Mouse (Mus musculus): ENCODE data around the gene Ulk1. TPM values are rescaled to one million over a fixed set of nuclear protein-coding genes. Genes with fewer than 3 reads are reported as not detected.
A peak's percentile ranks its signal among the peaks of the same experiment; 100 is the strongest.
"Not testable (repeated sequence)": the region's sequence is repeated elsewhere in the genome, so short reads cannot be mapped to it uniquely, and the experiment has no call there.

The Ulk1 gene
- polyA plus RNA-seq, 1 experiment from 2014 or later: 28.2 TPM

DNA sequence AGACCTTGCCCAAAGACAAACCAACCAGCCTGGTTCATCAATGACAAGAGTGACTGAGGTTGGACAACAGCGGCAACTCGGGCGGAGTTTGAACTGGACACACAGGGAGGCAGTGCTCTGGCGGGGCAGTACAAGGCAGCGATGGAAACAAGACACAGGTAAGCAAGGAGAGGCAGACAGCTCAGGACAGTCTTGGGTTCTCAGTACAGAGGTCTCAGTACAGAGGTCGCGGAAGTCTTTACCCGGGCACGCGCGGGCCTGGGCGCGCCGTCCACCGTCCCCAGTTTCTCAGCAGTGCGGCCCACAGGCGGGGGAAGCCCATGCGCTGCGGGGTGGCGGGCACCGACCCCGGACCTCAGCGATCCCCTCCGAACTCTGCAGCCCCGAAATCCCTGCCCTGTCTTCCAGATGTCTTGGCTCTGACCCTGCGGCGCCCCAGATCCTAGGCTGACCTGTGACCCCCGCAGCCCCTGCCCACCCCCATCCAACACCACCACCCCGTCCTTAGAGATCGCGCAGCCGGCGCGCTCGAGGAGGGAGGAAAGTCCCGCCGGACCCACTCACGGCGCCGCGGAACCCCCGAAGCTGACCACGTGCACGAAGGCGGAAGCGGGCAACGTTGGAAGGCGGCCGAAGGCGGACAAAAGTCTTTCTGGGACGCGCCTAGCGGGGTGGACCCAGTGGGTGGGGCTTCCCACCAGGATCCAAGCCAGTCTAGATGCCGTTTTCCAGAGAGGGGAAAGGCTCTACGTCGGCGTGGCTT lies 29.7 kb downstream of the Ulk1 start, which contains the start of gene Pus1:
Pus1 (minus strand) TSS at position 662 of the 763 bp plus-strand sequence.
- H3K36me3 ChIP-seq: peaks cover 45% of the 10 kb centered on the region
- H3K27me3 ChIP-seq: no peaks in the 10 kb centered on the region
- H3K27ac ChIP-seq: peak within 1 kb of the TSS; percentile 53
- peak; percentile 60 for ATAC-seq (ENCODE audit: insufficient number of reproducible peaks, insufficient read depth, low FRiP score, low TSS enrichment, low read depth)
- H3K4me1 ChIP-seq (replicated peaks): peaks cover 26% of the 10 kb centered on the region
- H3K9ac ChIP-seq (replicated peaks): peak within 1 kb of the TSS; percentile 86
- under 1% methylated on average over 57 of the region's 57 CpGs for WGBS
- H3K4me3 ChIP-seq (replicated peaks): peak within 1 kb of the TSS; percentile 89
- H3K9me3 ChIP-seq: no peaks in the 10 kb centered on the region
- peak within 1 kb of the TSS; percentile 93 for H3K4me2 ChIP-seq

DNA sequence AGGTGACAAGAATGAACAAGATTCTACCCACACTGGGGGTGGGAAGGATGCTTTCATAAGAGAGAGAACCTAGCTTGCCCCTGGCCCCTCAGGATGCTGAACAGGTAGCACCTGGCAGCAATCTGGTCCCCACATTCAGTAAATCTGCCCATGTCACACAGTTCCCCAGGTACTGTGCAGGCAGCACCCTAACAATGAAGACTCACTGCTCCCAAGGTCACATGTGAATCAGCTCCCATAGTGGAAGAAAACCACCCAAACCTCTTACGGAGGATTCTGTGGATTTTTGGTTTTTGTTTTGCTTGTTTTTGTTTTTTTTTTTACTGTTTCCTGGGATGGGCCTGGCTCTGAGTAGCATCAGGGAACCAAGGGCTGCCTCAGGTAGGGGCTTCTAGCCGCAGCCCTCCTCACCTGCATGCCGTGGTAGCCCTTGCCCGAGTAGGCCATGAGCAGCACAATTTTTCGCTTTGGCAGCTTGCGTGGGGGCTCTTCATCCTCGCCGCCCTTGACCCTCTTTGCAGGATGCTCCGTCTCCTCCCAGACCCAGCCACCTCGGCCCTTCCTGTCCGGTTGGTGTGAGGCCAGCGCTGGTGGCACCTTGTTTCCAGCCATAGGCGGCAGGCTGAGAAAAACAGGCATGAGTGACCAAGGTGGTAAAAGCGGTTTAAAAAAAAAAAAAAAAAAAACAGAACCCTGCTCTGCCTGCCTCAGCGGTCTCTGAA lies 30.5 kb downstream of the Ulk1 start:
- Histone ChIP-seq H3K27me3 (no peaks in the 10 kb centered on the region), H3K27ac (no peak overlapping the region)
- no peak for ATAC-seq (ENCODE audit: insufficient number of reproducible peaks, insufficient read depth, low FRiP score, low TSS enrichment, low read depth)

DNA sequence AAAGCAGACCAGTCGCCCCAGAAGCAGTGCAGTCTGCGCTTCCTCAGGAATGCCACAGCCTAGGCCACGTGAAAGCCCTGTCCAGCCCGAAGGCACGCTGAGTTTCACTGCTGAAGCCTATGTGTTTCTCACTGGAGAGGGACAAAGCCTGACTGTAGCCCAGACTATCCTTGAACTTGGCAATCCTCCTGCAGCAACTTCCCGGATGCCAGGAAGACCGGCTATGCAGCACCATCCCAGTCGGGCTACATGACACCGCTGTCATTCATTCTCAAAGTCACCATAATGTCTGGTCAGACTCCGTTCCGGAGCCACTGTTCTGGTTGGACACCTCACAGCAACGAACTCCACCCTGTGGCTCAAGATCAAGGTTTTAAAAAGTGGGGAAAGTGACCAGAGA lies 31.6 kb downstream of the Ulk1 start:
- WGBS: 89% methylated on average over 12 of the region's 12 CpGs
- no peak overlapping the region for H3K4me2 ChIP-seq

More for the DNA sequence above, 30.5 kb downstream of the Ulk1 start:
- peaks cover 26% of the 10 kb centered on the region for H3K4me1 ChIP-seq (replicated peaks)
- peak overlapping the region; percentile 86 for H3K9ac ChIP-seq (replicated peaks)
- H3K4me3 ChIP-seq (replicated peaks): peak overlapping the region; percentile 89
- H3K9me3 ChIP-seq: no peaks in the 10 kb centered on the region
- WGBS: 18% methylated on average over 15 of the region's 15 CpGs
- H3K36me3 ChIP-seq: peaks cover 47% of the 10 kb centered on the region
- H3K4me2 ChIP-seq: peak overlapping the region; percentile 93

DNA sequence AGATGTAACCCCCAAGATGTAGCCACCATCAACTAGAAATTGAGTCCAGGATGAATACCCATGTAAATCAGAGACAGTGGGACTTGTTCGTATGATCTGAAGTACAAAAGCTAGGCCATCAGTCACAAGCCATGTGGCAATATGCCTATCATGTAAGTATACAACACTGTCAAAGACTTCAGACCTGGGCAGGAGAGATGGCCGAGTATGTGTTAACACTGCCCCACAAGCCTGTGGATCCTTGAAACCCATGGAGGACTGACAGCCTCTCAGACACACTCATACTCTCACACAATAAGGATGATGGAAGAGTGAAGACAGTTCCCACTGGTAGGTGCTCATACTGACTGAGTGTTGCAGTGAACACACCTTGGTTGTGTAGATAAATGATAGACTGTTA lies 33.8 kb downstream of the Ulk1 start:
- peaks cover 63% of the 10 kb centered on the region for H3K36me3 ChIP-seq
- 91% methylated on average over 2 of the region's 2 CpGs for WGBS
- peaks cover 26% of the 10 kb centered on the region for H3K4me1 ChIP-seq (replicated peaks)
- no peak overlapping the region for H3K9ac ChIP-seq (replicated peaks)
- no peak overlapping the region for H3K27ac ChIP-seq
- H3K4me2 ChIP-seq: no peak overlapping the region
- H3K9me3 ChIP-seq: no peaks in the 10 kb centered on the region
- no peaks in the 10 kb centered on the region for H3K27me3 ChIP-seq
- H3K4me3 ChIP-seq (replicated peaks): no peak overlapping the region
- ATAC-seq (ENCODE audit: insufficient number of reproducible peaks, insufficient read depth, low FRiP score, low TSS enrichment, low read depth): no peak

More for the DNA sequence above, 31.6 kb downstream of the Ulk1 start:
- no peaks in the 10 kb centered on the region for H3K27me3 ChIP-seq
- no peak overlapping the region for H3K9ac ChIP-seq (replicated peaks)
- H3K36me3 ChIP-seq: peaks cover 57% of the 10 kb centered on the region
- no peak overlapping the region for H3K27ac ChIP-seq
- no peaks in the 10 kb centered on the region for H3K9me3 ChIP-seq
- no peak for ATAC-seq (ENCODE audit: insufficient number of reproducible peaks, insufficient read depth, low FRiP score, low TSS enrichment, low read depth)
- peaks cover 26% of the 10 kb centered on the region for H3K4me1 ChIP-seq (replicated peaks)
- H3K4me3 ChIP-seq (replicated peaks): no peak overlapping the region

DNA sequence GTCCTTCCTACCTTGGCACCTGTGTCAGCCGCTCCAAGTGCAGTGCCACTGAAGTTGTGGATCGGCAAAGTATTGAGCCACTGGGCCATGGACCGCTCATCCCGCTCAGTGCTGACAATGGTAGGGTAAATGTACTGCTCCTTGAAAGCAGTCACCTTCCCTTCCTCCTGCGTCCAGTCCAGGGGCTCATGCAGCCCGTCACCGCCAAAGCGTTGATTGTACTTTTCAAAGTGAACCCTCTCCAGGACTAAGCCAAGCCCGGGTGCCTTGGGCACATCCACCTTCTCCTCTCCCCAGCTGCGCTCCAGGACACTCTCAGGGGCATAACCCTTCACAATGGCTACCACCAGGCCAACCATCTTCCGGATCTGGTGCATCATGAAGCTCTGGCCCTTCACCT lies 35.4 kb downstream of the Ulk1 start:
- H3K36me3 ChIP-seq: peaks cover 63% of the 10 kb centered on the region
- H3K4me1 ChIP-seq (replicated peaks): peaks cover 15% of the 10 kb centered on the region
- no peaks in the 10 kb centered on the region for H3K9me3 ChIP-seq
- ATAC-seq (ENCODE audit: insufficient number of reproducible peaks, insufficient read depth, low FRiP score, low TSS enrichment, low read depth): no peak
- H3K27me3 ChIP-seq: no peaks in the 10 kb centered on the region
- no peak overlapping the region for H3K4me3 ChIP-seq (replicated peaks)
- no peak overlapping the region for H3K9ac ChIP-seq (replicated peaks)
- 97% methylated on average over 11 of the region's 11 CpGs for WGBS
- H3K27ac ChIP-seq: no peak overlapping the region
- no peak overlapping the region for H3K4me2 ChIP-seq

DNA sequence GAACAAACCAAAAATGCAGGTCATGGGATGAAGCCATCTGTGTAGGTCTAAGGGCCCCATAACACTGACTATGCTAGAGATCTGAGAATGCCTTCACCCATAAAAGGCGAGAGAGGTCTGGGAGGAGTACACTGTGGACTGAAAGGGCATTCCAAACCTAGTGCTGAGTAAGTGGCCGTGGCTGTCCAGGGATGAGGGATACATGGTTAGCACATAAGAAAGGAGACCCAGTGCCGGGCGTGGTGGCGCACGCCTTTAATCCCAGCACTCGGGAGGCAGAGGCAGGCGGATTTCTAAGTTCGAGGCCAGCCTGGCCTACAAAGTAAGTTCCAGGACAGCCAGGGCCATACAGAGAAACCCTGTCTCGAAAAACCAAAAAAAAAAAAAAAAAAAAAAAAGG lies 37.0 kb downstream of the Ulk1 start:
- not testable (repeated sequence) for H3K4me2 ChIP-seq; H3K4me3 ChIP-seq (replicated peaks); H3K27me3 ChIP-seq; ATAC-seq (ENCODE audit: insufficient number of reproducible peaks, insufficient read depth, low FRiP score, low TSS enrichment, low read depth); H3K9me3 ChIP-seq; H3K27ac ChIP-seq; H3K9ac ChIP-seq (replicated peaks)
- Histone ChIP-seq H3K36me3 (peaks cover 53% of the 10 kb centered on the region), H3K4me1 (replicated peaks) (peaks cover 13% of the 10 kb centered on the region)
- 92% methylated on average over 10 of the region's 10 CpGs for WGBS

DNA sequence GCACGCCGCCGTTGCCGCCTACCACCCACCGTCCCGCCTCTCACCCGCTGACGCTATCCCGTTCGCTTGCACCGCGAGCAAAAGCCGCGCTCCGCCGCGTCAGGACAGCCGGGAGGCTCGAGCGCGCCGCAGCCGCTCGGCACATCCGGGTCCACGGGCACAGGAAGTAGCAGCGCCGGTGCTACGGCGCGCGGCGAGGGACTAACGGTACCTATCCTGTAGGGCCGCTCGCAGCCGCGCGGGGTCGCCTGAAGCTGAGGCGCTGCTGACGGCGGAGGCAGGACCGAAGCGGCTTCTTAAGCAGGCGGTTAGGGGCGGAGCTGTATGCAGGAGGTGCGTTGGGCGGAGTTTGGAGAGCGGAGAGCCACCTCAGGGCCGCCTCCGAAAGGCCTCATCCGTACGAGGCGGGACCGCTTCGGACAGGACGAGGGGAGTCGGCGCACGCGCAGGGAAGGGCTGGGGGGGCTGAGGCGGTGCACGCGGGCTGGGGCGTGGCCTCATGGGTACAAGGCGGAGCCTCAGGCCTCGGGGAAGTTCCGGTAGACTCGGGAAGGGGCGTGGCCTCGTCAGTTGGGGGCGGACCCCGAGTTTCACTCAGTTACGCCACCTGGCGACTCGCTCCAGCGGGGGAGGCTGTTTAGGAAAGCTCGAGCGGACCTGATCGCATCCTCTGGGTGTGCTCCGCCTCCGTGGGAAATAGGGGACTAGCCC lies 39.3 kb downstream of the Ulk1 start, which contains the start of gene Ep400:
Ep400 (minus strand) TSS at position 270 of the 711 bp plus-strand sequence.
- peak within 1 kb of the TSS; percentile 90 for H3K9ac ChIP-seq (replicated peaks)
- no peaks in the 10 kb centered on the region for H3K9me3 ChIP-seq
- peaks cover 30% of the 10 kb centered on the region for H3K36me3 ChIP-seq
- H3K27ac ChIP-seq: peak within 1 kb of the TSS; percentile 97
- H3K4me2 ChIP-seq: peak within 1 kb of the TSS; percentile 70
- H3K27me3 ChIP-seq: no peaks in the 10 kb centered on the region
- peaks cover 13% of the 10 kb centered on the region for H3K4me1 ChIP-seq (replicated peaks)
- peak; percentile 98 for ATAC-seq (ENCODE audit: insufficient number of reproducible peaks, insufficient read depth, low FRiP score, low TSS enrichment, low read depth)
- under 1% methylated on average over 83 of the region's 83 CpGs for WGBS
- H3K4me3 ChIP-seq (replicated peaks): peak within 1 kb of the TSS; percentile 89

DNA sequence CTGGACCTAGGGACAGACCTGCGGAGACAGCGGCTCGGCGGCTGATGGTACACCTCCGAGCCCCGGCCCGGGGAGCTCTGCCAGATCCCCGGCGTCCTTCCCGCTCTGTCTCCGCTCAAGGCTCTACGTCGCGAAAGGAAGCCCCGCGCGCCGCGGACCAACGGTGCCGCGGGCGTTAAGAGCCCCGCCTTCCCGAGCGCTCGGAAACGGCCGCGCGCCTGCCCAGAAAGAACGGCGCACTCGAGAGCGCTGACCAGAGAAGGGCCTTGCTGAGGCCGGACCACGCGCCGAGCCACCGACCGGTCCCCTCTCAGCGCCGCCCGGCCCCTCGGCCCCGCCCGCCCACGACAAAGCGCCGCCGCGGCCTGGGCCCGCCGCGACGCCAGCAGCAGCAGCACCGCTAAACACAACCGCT lies 39.9 kb downstream of the Ulk1 start:
- Histone ChIP-seq H3K9ac (replicated peaks) (peak overlapping the region; percentile 90), H3K4me3 (replicated peaks) (peak overlapping the region; percentile 89), H3K27me3 (no peaks in the 10 kb centered on the region), H3K4me1 (replicated peaks) (peaks cover 13% of the 10 kb centered on the region), H3K9me3 (no peaks in the 10 kb centered on the region), H3K27ac (peak overlapping the region; percentile 97), H3K36me3 (peaks cover 24% of the 10 kb centered on the region), H3K4me2 (peak overlapping the region; percentile 70)
- ATAC-seq (ENCODE audit: insufficient number of reproducible peaks, insufficient read depth, low FRiP score, low TSS enrichment, low read depth): peak; percentile 45; the same call in 1 of the 2 replicates
- WGBS: 0% methylated on average over 36 of the region's 58 CpGs

DNA sequence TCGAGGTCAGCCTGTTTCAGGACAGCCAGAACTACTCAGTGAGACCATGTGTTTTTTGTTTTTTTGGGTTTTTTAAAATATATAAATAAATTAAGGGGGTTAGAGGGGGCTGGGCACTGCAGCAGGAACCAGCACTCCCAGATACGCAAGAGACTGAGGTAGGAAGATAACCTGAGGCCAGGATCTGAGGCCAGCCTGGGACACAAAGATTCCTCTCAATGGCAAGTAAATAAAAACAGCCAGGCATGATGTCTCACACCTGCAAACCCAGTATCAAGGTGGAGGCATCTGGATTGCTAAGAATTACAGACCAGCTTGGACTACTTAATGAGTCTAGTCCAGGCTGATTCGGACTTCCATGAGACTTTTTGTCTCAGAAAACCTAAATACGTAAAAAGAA lies 40.6 kb downstream of the Ulk1 start:
- no peak for ATAC-seq (ENCODE audit: insufficient number of reproducible peaks, insufficient read depth, low FRiP score, low TSS enrichment, low read depth)
- peaks cover 13% of the 10 kb centered on the region for H3K4me1 ChIP-seq (replicated peaks)

DNA sequence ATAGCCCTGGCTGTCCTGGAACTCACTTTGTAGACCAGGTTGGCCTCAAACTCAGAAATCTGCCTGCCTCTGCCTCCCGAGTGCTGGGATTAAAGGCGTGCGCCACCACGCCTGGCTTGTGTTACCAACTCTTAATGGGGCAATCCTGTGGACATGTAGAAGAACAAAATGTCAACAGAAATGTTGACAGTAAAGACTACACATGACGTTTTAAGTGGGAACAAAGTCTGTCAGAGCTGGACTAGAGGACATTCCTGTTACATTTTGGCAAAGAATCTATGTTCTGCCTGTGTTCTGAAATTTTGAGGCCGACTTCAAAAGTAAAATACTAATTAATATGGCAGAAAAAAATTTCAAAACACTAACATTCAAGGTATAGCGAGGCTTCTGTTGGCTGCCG lies 46.0 kb downstream of the Ulk1 start:
- peaks cover 4% of the 10 kb centered on the region; the same call in 1 of the 2 replicates for H3K36me3 ChIP-seq
- no peak for ATAC-seq (ENCODE audit: insufficient number of reproducible peaks, insufficient read depth, low FRiP score, low TSS enrichment, low read depth)
- no peak overlapping the region for H3K4me2 ChIP-seq
- H3K9me3 ChIP-seq: no peaks in the 10 kb centered on the region
- no peak overlapping the region for H3K27ac ChIP-seq
- H3K9ac ChIP-seq (replicated peaks): no peak overlapping the region
- no peak overlapping the region for H3K4me3 ChIP-seq (replicated peaks)
- 93% methylated on average over 8 of the region's 8 CpGs for WGBS
- peaks cover 6% of the 10 kb centered on the region for H3K4me1 ChIP-seq (replicated peaks)
- no peaks in the 10 kb centered on the region for H3K27me3 ChIP-seq

More for the DNA sequence above, 40.6 kb downstream of the Ulk1 start:
- 66% methylated on average over 4 of the region's 4 CpGs for WGBS
- H3K27me3 ChIP-seq: no peaks in the 10 kb centered on the region
- H3K4me3 ChIP-seq (replicated peaks): peak overlapping the region; percentile 89
- no peaks in the 10 kb centered on the region for H3K9me3 ChIP-seq
- H3K9ac ChIP-seq (replicated peaks): peak overlapping the region; percentile 90
- peaks cover 17% of the 10 kb centered on the region for H3K36me3 ChIP-seq
- peak overlapping the region; percentile 70 for H3K4me2 ChIP-seq
- H3K27ac ChIP-seq: no peak overlapping the region

DNA sequence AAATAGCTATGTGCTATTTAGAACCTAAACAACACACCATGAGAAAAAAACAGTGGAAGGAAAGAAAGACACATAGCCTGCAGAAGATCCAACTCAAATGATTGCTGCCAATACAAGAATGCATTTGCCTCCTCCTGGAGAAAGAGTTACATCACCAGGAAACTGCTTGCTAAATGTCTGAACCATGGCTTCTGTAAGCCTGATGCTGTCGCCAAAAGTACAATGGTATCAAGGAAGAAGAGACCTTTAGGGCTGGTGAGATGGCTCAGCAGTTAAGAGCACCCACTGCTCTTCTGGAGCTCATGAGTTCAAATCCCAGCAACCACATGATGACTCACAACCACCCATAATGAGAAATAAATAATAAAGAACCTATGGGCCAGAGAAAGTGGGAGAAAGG lies 64.9 kb downstream of the Ulk1 start:
- H3K4me3 ChIP-seq (replicated peaks): no peak overlapping the region
- H3K4me1 ChIP-seq (replicated peaks): no peaks in the 10 kb centered on the region
- H3K36me3 ChIP-seq: peaks cover 25% of the 10 kb centered on the region
- H3K27ac ChIP-seq: no peak overlapping the region
- 84% methylated on average over 1 of the region's 1 CpGs for WGBS
- no peak for ATAC-seq (ENCODE audit: insufficient number of reproducible peaks, insufficient read depth, low FRiP score, low TSS enrichment, low read depth)
- H3K9ac ChIP-seq (replicated peaks): no peak overlapping the region
- H3K27me3 ChIP-seq: no peaks in the 10 kb centered on the region
- H3K4me2 ChIP-seq: no peak overlapping the region
- H3K9me3 ChIP-seq: no peaks in the 10 kb centered on the region

Measured in limb, embryonic 12.5 days (tissue).